Mouse (Mus musculus) c-Kit-positive CD71-positive TER-119-negative erythroid progenitor cells, embryonic 14.5 days (primary cell): ENCODE measurements around the gene Mrps35.

Experiments
- DNase-seq: peaks from one replicate; pipeline ENCODE4 v3.0.0-alpha.2; 2013; ENCODE audit warnings: low read depth

Mrps35 gene

DNA sequence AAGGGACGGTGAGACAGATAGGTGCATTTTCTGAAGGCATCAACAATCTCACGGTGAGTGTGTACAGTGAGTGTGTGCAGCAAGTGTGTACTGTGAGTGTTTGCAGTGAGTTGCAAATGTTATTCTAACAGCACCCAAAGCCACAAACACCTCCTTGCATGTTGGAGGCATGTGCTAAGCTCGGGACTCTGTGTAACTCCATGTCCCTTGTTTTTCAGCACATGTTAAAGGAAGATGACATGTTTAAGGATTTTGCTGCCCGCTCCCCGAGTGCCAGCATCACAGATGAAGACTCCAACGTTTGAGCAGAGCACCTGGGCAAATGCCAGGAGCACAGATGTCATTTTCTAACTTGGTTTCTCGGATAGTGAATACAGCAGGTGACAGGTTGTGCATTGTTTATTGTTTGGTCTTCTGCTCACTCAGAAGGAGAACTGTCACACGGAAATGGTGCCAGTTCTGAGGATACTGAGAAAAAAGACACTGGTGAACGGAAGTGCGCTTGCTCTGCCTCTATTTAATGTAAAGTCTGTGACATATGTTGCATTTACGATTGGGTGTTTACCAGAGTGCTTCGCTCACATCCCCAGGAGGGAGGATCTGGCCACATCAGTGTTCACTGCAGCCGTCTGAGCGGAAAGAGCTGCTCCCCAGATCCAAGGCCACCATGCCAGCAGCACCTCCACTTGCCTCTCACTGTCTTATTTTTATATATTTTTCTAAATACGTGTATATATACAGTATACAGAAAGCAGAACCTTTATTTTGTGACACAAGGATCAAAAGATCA is 12.3 kb upstream of the Mrps35 start:
- DNase-seq: no peak

DNA sequence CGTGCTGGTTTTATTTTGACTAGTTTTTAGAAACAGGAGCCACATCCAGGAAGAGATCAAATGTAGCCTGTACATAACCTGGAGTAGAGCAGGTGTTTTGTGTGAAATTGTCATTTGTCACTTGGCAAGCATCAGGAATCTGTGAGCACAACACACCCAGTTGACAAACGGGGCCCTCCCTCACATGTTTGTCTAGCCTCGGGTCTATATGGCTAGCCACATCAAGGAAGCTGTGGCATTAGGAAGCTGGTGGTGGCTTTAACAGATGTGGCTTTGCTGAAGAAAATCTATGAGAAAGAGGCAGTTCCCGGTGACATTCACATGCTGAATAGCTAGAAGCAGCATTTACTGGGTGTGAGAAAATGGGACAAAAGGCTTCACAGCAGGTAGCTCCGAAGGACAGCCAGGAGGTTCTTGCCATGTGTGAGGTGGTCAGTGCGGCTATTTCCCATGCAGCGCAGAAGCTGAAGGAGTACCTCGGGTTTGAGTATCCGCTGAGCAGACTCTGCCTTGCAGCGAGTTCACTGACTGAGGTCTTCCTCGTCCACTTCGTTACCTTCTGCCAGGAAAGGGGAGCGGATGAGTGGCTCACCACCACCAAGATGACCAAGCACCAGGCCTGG is 10.2 kb upstream of the Mrps35 start, which contains the start of gene Rep15:
TSS of gene Rep15 (plus strand) at position 282 of the 623 bp plus-strand sequence.
- no peak for DNase-seq

DNA sequence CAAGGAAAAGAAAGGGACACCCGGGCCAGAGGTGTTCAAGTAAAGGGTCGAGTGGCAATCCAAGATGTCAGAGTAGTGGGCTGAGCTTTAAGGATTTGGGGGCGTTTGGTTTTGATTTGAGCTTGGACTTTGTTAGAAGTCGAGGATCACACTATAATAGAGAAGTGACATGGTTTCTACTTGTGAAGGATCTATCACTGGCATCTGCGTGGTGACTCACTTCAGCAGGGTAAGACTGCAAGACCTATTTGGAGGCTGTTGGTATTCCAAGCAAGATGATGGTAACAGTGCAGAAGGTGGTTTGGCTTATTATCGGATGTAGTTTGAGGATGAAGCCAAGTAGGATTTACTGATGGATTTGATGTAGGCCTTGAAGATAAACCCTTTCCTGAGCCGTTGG is 1.1 kb downstream of the Mrps35 start:
- DNase-seq: peak; percentile 17

DNA sequence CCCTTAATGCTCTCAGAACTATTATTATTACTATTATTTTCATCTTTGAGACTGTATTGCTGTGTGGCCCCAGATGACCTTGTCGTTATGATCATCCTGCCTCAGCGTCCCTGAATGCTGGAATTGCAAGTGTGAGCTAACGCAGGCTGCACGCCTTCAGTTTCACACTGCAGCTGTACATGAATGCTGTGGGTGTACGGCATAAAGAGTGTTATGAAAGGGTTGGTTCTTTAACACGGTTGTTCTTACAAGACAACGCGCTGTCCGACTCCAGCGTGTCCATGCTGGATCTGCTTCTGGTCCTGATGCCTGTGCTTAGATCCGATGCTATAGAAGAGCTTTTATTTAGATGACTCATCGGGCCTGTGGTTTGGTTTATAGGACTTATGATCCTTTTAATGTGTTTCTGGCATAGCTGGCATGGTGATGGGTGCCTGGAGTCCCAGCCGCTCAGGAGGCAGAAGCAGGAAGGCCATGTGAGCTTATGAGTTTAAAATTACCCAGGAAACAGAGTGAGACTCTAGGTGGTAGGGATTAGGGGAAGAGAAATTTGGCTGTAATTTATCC is 6.8 kb downstream of the Mrps35 start:
- no peak for DNase-seq

DNA sequence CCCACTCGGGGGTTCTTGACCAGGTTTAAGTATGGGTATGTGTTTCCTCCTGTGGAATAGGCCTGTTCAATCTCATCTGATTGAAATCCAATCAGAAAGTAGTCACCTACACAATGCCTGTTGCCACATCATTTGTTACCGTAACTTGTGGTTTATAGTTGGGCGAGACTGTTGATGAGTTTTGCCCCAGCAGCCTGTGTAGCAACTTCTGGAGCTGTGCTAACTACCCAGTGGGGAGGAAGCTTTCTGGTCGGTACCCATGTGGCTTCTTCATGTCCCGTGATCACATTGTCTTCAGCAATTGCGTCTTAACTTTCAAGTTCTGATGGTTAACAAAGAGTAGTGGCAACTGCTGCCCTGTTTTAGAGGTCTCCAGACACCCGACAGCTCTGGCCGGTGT is 9.1 kb downstream of the Mrps35 start:
- no peak for DNase-seq

DNA sequence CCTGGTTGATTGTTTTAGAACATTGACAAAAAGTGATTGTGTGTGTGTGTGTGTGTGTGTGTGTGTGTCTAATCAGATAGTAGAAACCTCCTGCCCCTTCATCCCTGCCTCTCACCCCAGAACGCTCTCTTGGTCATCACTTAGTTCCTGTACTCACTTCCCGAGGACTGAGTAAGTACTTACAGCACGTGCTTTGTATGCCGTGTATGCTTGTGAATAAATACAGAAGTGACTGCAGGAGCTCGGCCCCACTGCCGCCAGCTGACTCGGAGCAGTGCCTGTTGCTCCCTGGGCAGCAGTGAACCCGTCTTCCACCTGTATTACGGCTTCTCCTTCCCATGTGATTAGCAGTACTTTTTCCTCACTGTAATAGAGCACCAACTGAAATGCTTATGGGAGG is 9.9 kb downstream of the Mrps35 start:
- DNase-seq: no peak

DNA sequence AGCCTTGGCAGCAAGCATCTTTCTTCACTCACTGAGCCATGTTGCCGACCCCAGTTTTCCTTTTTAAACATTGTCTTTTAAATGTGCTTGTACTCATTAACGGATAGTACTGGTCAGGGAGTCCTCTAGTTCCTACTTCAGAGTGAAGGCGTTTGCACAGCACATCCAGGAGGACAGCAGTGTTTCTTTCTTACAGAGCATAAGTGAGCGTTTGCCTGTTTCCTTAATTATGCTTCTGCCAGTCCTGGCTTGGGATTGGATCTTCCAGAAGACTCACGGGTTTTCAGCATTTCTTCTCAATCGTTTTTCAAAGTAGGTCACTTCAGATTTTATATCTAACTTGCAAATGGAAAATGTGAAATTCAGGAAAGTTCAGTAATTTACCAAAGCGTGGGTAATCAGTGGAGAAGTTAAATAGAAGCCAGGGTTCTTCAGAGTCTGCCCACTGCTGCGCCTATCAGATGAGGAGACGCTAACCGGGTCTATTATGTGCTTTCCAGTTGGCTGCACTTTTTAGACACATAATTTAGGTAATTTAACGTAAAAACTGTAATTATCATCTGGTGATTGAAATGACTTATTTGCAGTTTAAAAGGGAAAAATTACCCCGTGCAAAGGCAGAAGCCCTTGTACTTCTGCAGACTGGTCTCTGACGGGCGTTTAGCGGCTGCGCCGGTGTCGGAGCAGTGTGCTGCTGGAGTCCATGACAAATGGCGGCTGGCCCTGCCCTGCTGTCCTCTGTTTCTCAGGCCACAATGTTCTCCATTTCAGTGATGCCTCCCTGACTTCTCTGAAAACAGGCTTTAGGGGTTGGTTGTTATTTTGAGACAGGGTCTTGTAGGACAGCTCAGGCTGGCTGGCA is 11.5 kb downstream of the Mrps35 start:
- no peak for DNase-seq

DNA sequence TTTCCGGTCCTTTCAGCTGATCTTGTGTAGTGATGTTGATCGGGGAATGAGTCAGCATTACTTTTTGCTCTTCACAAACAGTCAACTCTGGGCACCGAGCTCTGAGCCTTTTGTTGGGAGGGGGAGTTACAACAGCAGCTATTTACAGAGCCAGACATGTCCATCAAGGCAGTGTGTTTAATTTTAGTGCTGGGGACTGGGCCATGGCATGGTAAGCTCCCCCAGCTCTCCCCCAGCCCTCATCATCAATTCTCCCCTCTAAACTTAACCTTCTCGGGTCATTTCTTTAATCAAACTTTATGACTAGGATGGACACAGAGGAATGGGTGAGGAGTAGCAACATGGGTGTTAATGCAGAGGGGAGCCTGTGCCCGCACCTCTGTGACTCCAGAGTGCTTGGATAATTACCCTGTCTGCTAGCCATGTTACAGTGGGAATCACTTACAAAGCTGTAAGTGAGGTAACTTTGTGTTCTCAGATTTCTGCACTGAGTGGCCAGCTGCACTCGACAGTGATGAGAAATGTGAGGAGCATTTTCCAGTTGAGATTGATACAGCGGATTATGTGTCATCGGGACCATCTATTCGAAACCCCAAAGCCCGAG is 12.9 kb downstream of the Mrps35 start:
- DNase-seq: no peak

DNA sequence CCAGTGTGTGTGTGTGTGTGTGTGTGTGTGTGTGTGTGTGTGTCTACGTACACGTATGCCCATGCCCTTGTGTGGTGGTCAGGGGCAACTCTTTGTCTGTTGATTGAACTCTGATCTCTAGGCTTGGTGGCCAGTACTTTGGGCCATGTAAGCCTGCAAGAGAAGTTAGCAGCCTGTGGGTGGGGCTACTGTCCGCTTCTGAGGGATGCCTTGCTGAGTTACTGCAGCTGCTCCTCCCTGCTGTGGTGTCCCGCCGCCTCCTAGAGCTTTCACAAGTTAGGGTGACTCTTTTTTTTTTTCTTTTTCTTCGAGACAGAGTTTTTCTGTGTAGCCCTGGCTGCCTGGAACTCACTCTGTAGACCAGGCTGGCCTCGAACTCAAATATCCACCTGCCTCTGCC is 16.8 kb downstream of the Mrps35 start:
- no peak for DNase-seq

DNA sequence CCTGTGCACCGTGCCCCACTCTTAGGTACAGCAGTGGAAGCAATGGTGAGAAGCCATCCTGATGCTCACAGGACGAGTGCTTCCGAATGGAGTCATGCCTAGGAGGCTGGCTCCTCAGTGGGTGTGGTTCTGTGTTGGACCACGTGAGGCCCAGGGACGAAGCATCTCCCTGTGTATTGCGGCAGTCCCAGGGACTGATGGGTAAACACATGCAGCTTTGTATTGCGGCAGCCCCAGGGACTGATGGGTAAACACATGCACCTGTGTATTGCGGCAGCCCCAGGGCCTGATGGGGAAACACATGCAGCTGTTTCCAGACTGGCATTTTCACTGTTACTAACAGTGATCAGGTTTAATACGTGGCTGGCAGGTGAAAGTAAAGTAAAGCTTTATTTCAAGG is 19.1 kb downstream of the Mrps35 start:
- no peak for DNase-seq

DNA sequence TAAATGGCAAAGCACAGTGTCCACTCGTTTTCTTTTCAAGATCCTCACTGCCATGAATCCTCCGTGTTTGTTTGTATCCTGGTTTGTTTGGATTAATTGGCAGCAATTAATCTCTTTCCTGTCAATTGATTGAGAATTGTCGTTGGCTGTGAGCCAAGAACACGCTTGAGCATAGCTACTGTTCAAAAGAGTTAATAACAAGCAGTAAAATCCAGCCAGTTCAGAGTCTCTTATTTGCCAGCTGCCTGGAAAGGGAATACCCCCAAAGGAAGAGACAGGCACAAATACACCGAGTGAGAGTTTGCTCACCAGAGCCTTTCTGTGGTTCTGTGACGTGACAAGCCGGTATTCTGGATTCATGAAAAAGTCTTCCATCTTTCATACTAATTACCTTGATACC is 19.5 kb downstream of the Mrps35 start:
- DNase-seq: no peak

DNA sequence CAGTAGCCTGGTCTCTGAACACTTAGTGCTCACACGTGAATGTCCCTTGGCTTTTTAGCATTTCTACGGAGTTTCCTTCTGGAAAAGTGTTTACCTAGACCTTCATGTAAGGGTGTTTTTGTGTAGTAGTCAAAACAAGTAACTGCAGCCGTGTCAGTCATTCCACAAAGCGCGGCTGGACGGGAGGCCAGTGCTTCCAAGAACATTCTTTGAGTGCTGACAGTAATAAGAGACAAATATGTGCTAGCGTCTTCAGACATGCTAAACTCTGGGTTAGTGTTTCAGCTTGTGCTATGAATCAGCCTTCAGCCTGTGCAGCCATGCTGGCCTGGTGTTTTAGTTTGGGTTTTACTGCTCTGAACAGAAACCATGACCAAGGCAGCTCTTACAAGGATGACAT is 20.1 kb downstream of the Mrps35 start:
- no peak for DNase-seq

DNA sequence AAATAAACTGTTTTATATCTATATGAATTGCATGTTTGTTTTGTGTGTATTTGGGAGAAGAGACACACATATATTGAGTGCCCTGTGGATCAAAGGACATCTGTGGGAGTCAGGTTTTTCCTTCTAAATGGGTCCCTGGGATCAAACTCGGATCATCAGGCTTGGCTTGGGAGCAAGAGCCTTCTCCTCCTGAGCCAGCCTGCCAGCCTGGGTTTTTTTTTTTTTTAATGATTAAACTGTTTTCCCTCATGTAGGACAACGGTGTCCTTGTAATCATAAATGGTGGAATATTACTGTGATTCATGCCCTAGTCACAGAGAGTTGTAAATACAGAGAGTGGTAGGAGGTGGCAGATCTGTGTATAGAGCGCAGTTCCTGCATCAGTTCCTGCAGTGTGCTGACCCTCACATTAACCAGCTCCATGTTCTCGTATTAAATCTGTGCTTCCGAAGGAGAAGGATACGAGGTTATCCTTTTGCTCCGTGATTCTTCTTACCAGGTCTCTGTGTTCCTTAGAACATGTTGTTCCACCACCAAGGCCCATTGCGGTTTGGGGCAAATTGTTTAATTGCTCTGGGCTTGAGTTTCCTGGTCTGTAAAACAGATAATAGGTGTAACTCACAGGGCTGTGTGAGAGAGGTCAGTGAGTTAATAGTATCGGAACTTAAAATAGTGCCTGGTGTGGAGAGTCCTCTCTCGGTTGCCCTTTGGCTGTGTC is 21.8 kb downstream of the Mrps35 start:
- DNase-seq: no peak

DNA sequence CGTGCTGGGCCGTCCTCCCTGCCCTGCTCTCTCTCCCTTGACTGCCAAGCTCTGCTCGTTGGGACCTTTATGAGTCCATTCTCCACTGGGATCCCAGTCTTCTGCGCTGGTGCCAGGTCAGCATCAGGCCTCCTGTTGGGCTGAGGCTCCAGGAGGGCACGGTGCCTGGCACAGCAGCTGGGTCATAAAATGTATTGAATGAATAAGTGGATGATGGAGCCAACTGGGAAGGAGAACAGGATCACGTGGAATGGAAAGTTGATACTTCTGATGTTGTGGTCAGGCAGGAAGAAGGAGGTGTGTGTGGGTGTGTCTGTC is 22.3 kb downstream of the Mrps35 start:
- DNase-seq: no peak

DNA sequence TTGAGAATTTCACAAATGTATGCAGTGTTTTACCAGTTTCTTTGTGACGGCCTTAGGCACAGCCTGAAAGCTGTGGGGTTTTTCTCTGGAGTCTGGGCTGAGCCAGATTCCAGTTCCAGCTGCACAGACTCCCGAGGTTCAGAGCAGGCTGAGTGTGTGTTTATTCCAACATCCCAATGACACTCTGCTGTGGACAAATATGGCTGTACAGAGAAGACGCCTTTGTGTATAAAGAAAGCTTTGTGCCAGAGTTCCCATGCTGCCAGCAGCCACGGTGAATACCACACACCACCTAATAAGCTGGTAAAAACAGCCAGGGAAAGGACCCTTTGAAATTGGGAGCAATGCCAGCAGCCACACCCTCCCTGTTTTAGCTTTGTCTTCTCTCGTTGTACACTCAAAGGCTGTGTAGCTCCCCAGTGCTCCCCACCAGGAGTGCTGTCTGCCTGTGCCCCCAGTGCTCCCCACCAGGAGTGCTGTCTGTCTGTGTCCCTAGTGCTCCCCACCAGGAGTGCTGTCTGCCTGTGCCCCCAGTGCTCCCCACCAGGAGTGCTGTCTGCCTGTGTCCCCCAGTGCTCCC is 33.3 kb downstream of the Mrps35 start:
- no peak for DNase-seq

DNA sequence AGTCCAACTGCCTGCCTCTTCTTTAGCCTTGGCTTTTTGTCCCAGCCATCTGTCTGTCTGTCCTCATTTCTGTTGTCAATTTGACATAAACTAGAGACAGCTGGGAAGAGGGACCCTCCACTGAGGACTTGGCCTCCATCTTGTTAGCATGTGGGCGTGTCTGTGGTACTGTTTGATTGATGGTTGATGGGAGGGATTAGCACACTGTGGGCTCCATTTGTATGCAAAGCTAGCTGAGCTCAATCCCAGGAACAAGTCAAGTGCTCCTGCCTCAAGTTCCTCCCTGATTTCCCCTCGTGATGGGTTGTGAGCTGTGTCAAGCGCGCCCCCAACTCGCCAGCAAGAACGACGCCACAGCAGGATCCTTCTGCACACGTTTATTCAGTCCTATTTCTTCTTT is 34.3 kb downstream of the Mrps35 start:
- DNase-seq: no peak

DNA sequence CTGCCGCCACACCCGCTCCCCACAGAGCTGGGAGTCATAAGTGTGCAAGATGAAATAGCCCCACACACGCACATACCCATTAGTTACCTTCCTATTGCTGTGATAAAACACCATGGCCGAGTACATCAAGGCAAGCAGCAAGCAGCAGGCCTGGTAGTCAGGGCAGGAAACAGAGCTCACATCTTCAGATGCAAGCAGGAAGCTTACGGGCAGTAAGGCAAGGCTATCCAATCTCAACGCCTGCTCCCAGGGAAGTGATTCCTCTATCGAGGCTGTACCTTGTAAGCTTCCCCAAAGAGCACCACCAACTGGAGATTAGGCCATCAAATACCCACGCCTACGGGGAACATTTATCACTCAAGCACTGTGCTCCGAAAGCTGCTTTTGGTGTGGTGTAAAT is 37.4 kb downstream of the Mrps35 start:
- DNase-seq: no peak

DNA sequence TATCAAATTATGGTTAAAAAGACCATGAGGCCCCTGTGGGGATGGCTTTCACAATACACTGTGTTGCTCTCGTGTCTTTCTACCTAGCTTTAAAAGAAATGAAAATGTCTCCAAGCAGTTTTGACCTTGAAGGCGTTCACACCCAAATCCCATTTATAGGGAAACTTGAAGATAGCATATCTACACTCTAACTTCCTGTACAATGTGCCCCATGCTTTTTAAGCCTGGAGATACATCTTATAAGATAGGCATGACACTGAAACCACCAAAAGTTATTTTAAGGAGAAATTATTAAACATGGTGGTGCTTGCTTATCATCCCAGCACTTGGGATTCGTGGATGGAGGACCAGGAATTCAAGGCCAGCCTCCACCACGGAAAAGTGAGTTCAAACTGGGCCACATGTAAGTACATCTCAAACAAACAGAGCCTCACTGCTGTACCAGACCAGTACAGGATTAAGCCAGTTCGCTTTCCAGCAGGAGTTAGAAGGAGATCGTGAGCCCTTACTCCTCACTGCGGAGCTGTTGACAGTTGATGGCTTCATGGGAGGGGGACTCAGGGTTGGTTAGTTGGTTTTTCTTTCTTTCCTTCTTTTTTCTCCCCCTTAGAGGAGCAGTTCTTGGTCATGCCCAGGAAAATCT is 43.0 kb downstream of the Mrps35 start:
- DNase-seq: no peak

DNA sequence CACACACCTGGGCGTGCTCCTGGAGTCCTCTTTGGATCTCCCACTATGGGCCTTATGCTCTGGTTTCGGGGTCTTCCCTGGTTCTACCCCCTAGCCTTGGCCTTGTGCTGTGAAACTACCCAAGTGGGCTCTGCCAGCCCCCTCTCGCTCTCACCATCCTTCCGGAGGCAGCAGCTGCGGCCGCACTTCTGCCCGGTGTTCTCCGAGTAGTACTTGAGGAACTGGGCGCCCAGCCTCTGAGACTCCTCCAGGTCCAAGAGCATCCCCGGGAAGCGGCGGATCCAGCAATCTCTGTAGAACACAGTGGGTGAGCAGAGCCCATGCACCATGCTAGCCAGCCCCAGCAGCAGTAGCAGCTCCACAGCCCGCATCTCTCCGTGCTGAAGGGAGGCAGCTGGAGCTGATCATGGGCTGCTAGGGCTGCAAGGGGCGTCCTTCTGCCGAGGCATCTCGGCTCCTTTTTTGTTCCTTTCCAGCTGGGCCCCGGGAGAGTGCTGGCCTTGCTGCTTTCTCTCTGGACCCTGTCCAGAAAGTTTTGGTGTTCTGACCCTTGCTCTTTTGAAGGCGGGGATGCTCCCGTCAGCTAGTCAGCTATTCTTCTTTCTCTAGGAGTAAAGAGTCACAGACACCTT is 44.1 kb downstream of the Mrps35 start, which contains the start of gene Mansc4:
TSS of gene Mansc4 (minus strand) at position 439 of the 632 bp plus-strand sequence.
- DNase-seq: no peak

DNA sequence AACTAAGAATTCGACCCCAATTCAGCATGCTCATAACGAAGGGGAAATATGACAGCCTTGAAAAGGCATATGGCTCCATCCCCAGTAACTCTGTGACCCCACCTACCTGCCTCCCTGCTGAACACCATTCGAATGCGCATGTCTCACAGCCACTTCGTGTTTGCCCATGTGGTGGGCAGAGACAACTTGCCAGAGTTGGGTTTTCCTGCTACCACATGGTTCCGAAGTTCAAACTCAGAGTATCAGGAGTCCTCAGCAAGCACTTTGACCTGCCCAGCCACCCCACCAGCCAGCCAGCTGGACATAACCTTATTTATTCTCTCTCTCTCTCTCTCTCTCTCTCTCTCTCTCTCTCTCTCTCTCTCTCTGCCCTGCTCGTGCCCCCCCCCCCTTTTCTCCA is 45.2 kb downstream of the Mrps35 start:
- no peak for DNase-seq
